Mouse (Mus musculus): ENCODE results near the gene Asl.

DNA sequence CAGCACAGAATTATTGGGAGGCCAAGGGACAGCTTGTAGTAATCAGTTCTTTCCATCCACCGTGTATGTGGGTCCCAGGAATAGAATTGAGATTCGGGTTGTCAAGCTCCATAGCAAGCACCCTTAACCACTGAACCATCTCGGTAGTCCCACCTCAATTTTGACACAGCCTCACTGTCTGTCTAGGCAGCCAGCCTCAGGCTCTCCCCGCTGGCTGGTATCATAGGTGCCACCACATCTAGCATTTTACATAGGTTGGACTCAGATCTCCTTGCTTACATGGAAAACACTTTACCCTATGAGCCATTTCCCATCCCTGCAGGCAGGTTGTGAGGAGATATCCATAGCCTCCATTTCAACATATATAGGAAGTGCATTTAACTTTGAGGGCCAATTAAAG, 54.7 kb downstream of the Asl start:
- no peak for TF ChIP-seq EP300 (IDR thresholded peaks at IDR 0.05; ENCODE audit: insufficient read depth, low read depth, low read length)
- TF ChIP-seq POLR2A (IDR thresholded peaks at IDR 0.05; ENCODE audit: insufficient read depth, low read depth, low read length), result no peak

Measured in heart, adult 2 months (tissue).